Mouse (Mus musculus) MN1 (cell line): Measurements from ENCODE around the gene Sesn1.

Experiments
- DNase-seq: peaks from one replicate; pipeline ENCODE4 v3.0.0-alpha.2; 2016; ENCODE audit warnings: low spot score

The Sesn1 gene

DNA sequence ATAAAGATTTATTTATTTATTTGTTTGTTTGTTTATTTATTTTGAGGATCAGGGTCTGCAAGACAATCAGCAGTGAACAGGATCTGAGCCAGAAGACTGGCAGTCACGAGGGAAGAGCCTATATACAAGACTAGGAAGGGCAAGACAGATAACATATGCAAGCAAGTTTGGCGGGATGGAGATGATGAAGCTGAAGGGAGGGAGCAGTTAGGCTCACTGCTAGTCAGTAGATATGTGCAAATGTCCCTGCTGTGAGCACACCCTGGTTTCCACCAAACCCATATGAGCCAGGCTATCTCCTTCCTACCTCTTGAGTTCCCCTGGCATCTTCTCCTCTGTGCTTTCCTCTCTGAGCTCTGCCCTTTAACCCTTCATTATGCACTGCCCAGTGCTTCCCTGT lies 61.8 kb downstream of the Sesn1 start:
- no peak for DNase-seq

DNA sequence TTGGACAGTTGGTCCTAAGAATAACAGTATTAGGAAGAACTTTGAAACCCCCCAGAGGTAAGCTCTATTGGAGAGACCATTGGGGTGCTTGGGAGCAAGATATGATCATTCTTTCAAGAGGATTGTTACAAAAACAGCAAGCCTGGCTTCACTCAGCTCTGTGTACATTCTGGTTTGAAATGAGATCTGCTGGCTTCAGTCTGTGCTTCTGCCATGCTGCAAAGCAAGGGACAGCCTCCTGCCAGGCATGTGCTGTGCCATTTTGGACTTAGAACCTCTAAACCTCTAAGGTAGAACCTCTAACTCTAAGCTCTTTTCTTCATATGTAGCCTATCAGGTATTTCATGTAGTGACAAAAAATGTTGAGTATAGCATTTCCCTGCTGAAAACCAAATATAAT lies 65.9 kb downstream of the Sesn1 start:
- no peak for DNase-seq

GRCm38 (mm10) chr10:41878344-41878743 lies 68.6 kb downstream of the Sesn1 start:
- DNase-seq, result no peak

DNA sequence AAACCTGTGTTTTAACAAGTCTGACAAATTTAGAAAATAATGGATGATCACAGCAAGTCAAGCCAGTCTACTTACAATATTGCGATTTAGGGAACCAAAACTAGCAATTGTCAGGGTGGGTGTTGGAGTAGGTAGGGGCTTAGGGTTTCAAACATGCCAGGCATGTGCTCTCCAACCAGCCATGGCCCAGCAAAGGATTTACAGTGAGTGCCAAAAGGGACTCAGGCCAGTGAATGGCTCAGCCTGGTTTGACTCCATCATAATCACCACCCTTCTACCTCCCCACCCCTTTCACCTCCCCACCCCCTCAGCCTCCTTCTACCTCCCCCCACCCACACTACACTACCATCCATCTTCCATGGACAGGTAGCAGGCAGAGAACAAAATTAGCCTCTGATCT lies 69.9 kb downstream of the Sesn1 start:
- DNase-seq, result no peak

GRCm38 (mm10) chr10:41880206-41880605 lies 70.5 kb downstream of the Sesn1 start:
- no peak for DNase-seq

DNA sequence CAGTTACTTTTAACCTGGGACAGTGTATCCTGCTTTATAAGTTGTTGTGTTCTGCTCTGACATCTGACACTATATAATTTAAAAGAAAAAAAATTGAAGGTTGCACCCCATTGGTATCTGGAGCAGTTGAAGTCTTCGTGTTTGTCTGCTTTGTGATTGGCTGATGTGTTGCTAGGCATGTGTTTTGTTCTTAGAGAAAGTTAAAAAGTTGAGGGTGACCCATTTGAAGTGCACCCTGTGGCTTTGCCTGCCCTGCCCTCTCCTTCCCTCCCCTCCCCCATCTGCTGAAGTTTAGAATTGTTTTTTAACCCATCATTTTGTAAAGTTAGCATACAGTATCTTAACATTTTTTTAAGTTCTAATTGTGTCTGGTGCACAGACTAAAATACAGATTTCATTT lies 71.0 kb downstream of the Sesn1 start:
- no peak for DNase-seq

DNA sequence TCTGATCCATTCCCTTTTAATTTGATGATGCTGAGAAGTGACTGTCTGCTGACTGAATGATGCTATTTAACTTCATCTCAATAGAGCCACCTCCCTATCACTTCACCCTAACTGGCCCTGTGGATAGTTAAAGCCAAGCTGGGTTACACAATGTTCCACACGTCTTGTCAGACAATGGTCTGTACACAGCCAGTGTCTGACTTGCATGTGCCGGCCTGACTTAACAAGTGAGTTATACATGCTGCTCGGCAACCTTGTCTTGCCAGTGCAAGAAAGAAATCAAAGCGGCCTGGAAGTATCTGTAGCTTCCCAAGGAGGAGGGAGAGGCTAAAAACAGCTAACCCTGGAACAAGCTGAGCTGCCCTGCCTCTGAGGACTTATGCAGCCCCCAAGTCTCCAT lies 71.7 kb downstream of the Sesn1 start:
- DNase-seq, result no peak

- DNase-seq, result no peak
Observed at GRCm38 (mm10) chr10:41883741-41884575, 74.2 kb downstream of the Sesn1 start.

GRCm38 (mm10) chr10:41887080-41887821 lies 77.5 kb downstream of the Sesn1 start:
- DNase-seq, result peak; percentile 100

DNA sequence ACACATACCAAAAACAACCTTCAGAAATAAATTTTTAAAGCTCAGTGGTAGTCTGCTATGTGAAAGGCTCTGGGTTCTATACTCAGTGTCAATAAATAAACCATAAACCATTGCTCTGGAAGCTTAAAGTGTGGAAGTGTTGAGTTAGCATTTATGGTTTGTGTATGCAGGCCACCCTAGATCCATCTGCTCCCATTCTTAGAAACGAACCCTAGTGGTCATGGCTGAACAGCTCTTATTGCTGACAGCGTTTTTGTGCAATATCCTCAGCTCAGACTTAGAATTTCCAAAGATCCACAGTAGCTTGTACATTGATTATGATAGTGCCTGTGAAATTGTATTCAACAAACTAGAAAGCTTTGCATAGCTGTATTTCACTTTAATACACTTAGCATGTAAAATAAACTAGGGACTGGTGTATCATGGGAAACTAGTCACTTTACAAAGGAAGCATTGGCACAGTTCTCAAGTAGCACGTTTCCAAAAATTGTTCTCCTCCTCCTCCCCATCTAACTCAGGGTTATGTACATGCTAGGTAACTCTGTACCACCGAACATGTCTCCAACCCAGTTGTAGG lies 78.7 kb downstream of the Sesn1 start:
- DNase-seq, result peak; percentile 70

DNA sequence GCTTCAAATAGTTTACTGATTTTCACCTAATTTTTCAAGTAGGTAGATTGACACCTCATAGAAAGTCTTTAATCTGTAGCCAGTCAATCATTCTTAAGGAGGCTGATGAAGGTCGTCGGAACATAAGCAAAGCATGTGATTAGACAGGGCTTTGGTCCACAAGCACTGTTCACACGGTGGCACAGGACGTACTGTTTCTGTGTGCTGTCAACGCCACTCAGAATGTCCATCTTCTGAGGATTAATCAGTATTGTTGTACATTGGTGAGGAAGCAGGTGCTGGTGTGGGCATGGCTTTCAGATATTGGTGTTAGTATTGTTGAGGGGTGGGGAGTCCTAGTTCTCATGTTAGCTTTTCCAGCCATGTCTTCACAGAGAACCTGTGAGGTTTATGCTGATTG lies 79.8 kb downstream of the Sesn1 start:
- no peak for DNase-seq

GRCm38 (mm10) chr10:41890537-41890936 lies 80.8 kb downstream of the Sesn1 start:
- DNase-seq, result no peak

GRCm38 (mm10) chr10:41891312-41891711 lies 81.6 kb downstream of the Sesn1 start:
- no peak for DNase-seq

DNA sequence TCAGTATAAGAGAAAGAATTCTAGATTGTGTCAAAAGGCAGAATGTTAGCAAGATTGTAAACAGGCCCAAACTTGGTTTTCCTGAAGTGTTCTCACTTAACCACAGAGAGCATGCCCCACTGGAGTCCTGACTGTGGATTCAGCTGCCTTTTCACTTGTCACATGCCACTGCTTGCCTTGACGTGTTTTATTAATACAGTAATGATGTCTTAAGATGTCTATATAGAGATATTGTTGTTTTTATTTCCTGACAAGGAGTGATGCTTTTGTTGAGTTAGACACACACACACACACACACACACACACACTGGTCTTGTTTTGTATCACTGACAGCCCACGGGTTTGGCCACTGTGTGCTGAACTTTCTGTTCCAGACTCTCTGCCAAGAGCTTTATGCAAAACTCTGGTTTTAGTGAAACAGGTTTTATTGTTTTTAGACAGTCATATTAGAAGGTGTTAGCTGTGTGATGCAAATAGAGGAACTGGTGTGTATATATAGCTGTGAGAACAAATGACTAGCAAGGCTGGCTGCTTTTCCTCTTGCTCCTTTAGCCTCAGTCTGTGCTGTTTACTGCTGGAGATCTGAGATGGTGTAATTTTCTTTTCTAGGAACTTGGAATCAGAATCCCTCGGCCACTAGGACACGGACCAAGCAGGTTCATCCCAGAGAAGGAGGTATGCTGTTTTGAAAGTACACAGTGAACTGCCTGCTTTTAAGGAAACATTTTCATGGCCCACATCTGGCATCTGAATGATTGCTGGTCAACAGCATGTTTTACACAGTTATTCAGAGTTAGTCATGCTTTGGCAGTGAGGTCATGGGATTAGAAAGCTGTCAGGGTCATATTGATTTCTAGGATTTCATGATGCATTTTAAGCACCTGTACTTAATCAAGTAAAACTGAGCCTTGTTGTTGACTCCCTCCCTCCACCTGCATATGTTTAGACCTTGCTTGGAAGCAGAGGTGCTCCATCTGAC lies 84.0 kb downstream of the Sesn1 start:
- peak; percentile 46 for DNase-seq

GRCm38 (mm10) chr10:41896425-41896824 lies 86.7 kb downstream of the Sesn1 start:
- DNase-seq, result no peak

- no peak for DNase-seq
Observed at GRCm38 (mm10) chr10:41896865-41897264, 87.1 kb downstream of the Sesn1 start.

- DNase-seq, result no peak
Observed at GRCm38 (mm10) chr10:41901456-41901855, 91.7 kb downstream of the Sesn1 start.

GRCm38 (mm10) chr10:41901864-41902263 lies 92.1 kb downstream of the Sesn1 start:
- DNase-seq, result no peak

GRCm38 (mm10) chr10:41907473-41907872 lies 97.7 kb downstream of the Sesn1 start:
- DNase-seq, result no peak

- no peak for DNase-seq
Observed at GRCm38 (mm10) chr10:41907950-41908349, 98.2 kb downstream of the Sesn1 start.

DNA sequence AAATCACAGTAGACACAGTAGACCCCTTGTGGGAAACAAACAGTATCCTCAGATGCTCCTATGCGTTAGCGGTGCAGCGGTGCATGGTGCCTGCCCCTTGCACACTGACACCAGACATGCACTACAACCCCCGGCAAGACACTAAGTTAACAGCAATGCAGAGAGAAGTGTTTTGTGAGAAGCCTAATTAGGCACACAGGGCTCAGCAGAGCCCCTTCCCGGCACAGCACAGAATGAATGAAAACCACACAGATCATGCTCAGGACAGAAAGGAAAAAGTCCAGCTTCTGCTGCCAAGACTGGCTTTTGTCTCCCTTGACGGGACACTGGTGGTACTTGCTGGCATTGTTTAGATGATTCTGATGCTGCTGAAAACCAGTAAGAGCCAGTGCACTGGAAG lies 99.2 kb downstream of the Sesn1 start:
- no peak for DNase-seq
